Mouse (Mus musculus) fat pad, adult 2 months (tissue): Measurements from ENCODE around the gene Acacb.
A peak's percentile ranks its signal among the peaks of the same experiment; 100 is the strongest.

Experiments used
- DNase-seq: peaks from one replicate; pipeline ENCODE4 v3.0.0-alpha.2; 2011; ENCODE audit warnings: low read depth, low spot score; ENCODE audit errors: extremely low read depth

The Acacb gene

DNA sequence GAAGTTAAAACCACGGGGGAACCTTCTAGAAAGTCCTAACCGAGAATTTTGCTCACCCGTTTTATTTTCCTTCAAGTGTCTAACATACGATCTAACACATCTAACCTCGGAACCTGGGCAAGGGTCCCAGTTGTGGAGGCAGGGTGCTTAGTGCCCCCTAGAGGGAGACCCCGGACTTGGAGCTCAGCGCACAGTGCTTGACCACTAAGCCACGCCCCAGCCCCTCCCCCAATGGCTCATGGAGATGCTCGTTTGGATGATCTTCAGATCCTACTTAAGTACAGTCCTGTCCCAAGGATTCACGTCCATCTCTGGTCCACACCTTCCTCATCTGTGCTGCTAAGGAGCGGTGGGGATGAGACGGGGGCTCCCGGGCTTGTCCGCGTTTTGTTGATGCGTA, 28.3 kb downstream of the Acacb start:
- no peak for DNase-seq

DNA sequence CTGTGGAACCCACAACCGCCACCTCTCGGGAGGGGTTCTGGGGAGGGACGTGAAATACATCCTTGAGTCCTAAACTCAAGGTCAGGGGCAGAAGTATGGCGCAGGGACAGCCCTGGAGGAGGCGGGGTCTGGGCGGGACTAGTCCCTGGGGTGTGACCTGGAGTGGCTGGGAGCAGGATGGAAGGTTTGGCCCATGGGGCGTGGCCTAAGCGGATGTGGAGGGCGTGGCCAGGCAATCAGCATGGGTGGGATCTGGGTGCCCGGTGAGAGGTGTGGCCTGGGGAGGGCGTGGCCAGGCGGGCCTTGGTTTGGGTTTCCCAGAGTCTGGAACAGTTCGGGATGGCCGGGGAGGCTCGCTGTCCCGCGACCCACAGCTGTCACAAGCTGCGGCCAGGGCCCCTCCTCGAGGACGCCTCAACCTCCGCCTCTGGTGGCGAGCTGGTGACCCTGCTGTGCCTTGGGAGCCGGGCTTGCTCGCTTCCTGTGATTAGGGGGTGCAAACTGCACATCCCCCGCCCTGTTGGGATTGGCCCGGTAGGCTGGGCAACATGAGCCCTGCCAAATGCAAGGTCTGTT, 29.3 kb downstream of the Acacb start:
- DNase-seq = peak; percentile 56

DNA sequence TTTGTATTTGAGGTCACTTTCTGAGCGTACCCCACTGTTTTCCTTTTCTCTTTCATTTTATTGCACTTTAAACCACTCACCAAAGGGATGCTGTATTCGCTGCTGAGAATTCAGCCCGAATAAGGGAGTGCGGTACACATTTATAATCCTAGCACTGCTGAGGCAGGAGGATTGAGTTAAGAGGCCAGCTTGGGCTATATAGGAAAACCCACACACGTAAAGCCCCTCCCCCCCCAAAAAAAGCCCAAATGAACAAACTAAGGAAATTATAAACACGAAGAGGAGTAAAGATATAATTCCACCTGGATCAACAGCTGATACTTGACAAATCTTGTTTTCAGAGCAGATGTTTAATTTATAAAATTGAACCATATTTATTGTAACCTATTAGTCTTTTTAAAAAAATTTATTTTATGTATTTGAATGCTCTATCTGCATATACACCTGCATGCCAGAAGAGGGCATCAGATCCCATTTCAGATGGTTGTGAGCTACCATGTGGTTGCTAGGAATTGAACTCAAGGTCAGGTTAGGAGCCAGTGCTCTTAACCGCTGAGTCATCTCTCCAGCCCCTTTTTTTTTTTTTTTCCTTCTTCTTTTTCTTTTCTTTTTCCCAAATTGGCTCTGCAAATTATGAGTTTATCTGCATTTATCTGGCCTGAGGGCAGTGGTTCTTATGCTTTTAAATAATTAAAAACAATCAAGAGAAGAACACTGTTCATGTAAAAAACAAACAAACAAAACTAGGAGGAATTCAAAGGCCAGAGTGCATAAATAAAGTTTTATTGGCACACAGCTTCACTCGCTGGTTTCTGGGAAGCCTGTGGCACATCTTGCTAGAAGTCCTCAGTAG, 30.4 kb downstream of the Acacb start:
- no peak for DNase-seq

DNA sequence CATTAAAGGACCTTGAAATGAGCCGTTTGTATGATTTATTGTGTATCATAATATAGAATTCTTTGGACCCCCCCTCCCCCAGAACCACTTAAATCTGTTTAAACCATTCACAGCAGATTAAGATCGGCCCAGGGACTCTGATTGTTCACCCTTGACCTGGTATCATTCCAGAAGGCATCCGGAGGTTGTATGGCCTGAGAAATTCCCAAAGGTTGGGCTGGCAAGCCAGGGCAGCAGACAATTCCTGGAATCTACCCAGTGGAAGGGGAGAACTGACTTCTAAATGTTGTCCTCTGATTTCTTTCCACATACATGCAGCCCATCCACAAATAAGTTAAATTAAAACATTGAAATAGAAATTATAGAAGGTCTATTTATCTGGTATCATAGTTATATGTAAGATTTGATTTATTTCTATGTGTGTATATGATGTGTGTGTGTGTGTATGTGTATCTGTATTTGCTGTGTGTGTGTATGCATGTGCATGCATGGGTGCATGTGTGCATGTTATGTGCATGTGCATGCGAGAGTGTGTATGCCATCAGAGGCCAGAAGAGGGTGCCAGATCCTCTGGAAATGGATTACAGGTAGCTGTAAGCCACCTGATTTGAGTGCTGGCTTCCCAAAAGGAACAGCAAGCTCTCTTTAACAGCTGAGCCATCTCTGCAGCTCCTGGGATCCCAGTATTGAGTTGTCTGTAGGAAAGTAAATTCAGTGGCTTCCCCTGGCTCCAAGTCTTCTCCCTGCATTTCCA, 31.8 kb downstream of the Acacb start:
- DNase-seq = no peak

DNA sequence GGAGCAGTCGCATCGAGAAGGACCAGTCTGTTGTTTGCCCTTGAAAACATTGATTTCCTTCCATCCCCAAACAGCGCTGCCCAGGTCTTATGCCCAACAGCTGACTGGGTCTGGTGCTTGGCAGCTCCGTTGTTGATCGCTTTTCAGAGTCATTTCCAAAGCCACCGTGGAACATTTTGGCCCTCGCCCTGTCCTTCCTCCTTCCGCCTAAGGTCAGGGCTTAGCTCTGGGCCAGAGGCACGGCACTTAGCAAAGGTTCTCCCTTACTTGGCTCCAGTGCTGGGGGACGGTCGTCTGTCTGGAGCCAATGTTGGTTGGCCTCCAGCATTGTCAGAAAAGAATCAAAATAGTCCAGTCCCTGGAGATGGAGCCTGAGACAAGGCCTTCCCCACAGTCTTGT, 33.2 kb downstream of the Acacb start:
- DNase-seq = no peak

DNA sequence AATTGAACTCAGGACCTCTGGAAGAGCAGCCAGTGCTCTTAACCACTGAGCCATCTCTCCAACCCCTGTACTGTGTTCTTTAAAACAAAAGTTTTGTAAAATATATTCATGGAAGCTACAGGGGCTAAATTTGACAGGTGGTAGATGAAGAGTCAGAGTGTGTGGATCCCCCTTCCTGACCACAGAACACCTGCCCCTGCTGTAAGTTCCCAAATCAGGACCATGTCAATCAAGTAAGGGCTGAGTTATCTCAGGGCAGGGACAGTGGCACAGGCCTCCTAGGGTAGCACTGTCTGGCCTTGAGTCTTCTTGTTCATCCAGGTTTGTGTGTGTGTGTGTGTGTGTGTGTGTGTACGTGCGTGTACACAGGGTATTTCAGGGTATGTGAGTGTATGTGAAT, 37.2 kb downstream of the Acacb start:
- no peak for DNase-seq

DNA sequence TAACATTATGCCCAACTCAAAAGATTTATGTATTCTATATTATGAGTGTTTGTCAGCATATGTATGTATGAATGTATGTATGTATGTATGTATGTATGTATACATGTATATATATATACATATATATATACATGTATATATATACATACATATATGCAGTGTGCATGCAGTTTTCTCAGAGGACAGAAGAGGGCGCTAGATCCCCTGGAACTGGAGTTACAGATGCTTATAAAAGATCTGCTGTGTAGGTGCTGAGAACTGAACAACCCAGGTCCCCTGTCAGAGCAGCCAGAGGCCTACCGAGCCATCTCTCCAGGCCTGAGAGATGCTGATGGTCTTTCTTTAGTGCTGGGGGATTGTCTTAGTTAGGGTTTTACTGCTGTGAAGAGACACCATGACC, 40.8 kb downstream of the Acacb start:
- no peak for DNase-seq

DNA sequence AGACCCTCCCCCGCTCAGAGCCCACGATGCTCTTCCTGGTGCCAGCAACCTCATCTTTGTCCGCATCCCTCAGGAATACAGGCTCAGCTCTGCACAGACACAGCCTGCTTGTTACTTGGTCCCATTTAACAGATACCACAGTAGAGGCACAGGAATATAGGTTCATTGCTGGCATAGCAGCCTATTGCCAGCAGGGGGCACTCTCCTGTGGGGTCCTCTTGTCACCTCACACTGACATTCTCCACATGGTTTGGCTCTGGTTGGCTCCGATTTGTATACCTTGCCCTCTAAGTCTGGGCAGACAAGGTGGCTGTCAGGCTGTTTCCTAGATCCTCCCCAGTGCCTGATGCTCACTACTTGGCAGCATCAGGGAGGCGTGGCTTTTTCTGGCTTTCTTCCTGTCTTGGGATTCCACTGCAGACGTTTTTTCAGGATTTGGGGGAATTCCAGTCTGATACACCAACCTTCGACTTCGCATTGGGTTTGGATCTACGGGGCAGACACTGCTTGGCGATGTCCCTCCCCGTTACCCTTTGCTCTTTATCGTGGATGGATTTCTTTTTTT, 42.6 kb downstream of the Acacb start:
- DNase-seq = no peak

DNA sequence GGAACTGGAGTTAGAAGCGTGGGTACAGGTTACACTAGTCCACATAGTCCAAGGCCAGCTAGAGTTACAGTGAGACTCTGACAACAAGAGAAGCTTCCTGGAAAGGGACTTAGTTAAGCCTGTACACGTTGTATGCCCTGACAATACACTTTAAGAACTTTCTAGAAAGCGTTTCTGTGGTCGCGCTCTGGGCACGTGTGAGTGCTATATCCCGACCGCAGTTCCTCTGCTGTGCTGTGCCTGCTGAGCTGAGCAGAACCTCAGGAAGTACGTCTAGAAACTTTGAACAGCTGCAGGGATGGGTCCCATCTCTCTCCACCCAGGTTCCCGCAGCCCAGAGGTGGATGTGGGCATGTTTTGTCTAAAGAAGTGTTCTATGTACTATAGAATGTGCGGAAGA, 47.8 kb downstream of the Acacb start:
- no peak for DNase-seq

DNA sequence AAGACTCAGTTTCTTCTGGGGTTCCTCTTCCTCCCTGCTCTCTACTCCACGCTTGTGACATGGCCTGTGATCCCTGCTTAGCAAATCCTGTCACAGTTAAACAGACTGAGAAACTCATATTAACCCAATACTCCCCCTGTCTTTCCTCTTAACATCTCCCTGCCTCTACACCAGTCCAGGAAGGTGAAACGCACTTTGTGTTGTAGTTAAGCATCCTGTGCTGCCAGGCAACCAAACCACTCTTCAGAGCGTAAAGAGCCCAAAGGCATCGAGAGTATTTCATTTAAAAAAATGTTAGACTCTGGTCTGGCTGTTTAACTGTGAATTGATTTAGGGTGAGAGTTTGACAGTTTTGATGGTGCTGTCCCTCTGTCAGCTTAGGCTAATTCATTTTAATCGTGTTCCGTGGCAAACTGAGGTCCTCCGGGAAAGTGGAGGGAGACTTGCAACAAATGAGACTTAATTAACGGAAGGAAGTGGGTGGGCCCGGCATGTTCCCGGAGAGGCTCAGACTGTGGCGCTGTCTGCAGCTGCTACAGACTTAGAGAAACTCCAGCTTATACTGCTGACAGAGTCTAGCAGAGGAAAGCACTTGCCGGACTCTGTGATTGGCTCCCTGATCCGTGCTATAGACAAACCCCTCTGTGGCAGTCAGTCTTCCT, 52.9 kb downstream of the Acacb start:
- DNase-seq = no peak

DNA sequence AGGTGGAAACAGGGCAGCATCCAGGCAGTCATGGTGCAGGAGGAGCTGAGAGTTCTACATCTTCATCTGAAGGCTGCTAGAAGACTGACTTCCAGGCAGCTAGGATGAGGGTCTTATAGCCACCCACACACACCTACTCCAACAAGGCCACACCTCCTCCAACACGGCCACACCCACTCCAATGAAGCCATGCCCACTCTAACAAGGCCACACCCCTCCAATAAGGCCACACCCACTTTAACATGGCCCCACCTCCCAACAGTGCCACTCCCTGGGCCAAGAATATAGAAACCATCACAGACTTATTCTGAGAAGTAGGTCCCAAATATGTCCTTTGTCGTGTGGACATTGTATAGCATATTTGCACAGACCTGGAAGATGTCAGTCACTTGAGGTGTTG, 59.8 kb downstream of the Acacb start:
- DNase-seq = no peak

DNA sequence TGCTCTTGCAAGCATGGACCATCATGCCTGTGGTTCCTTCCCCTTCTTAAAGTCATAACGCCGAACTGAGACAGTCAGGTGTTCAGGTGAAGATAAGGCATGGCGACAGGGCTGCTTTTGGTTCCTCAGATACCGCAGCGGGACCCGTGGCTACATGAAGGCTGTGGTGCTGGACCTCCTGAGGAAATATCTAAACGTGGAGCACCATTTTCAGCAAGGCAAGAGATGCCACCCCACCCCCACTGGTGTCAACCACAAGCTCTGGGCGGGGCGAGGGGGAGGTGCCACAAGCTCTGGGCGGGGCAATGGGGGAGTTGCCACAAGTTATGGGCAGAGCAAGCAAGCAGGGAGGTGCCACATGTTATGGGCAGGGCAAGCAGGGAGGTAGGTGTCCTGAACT, 66.8 kb downstream of the Acacb start:
- no peak for DNase-seq

DNA sequence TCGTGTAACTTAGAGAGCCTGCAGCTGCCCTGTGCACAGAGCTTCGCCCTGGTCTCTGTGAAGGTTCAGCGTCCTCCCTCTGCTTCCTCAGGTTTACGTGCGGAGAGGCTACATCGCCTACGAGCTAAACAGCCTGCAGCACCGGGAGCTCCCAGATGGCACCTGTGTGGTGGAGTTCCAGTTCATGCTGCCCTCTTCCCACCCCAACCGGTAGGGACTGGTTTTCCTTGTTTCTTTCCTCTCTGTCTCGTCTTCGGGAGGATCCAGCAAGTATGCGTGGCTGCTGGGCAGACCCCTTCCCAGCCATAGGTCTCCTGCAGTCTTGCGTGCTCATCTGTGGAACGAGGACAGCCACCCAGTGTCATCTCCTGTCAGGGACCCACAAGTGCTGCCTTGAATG, 72.4 kb downstream of the Acacb start:
- DNase-seq = no peak

DNA sequence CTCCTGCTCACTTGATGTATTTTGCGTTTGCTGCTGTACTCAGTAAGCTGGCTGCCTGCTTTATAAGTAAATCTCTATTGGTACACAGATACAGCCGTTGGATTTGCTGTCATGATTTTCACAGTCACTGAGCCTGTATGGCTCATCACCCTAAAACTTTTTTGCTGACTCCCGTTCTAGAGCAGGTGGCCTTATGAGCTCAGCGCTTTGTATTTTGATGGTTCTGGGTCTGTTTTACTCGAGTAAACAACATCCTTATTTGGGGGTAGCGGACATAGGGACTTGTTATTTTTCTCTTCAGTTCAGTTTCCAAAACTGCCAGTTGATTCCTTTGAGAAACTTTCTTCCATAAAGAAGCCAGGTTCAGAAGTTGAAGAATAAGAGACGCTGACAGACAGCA, 79.7 kb downstream of the Acacb start:
- DNase-seq = no peak

DNA sequence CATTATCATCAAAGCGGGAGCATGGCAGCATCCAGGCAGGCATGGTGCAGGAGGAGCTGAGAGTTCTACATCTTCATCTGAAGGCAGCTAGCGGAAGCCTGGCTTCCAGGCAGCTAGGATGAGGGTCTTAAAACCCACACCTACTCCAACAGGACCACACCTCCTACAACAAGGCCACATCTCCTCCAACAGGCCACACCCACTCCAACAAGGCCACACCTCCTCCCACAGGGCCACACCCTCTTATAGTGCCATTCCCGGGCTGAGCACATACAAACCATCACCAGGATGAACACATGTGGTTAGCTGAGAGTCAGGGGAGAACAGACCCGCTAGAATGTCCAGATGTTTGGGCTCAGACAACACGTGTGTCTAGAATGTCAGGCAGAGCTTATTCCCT, 82.6 kb downstream of the Acacb start:
- no peak for DNase-seq

DNA sequence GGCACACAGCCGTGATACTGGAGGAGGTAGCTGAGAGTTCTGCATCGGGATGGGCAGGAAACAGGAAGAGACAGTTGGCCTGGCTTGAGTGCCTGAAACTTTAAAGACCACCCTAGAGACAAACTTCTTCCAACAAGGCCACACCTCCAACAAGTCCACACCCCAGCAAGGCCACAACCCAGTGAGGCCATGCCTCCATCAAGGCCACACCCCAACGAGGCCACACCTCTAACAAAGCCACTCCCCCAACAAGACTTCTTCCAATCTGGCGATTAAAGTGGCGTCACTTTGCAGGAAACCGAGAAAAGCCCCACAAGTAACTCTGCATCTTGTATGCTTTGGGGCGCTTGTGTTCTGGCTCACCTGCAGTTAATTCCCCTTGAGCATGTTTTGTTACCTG, 92.6 kb downstream of the Acacb start:
- DNase-seq = no peak

DNA sequence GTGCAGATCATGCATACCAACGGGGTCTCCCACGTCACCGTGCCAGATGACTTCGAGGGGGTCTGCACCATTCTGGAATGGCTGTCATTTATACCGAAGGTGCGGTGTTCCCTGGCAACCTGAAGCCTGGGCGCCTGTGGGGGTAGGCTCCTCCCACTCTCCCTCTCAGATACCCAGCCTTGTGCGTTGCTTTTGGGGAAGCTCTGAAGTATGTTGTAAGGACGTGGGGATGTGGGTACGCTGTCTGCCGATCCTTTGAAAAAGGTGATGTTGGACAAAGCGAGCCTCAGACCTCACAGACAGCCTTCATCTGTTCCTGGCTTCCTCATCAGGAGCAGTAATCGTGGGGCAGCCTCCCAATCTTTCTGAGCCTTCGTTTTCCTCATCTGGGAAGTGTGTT, 93.4 kb downstream of the Acacb start:
- DNase-seq = no peak

DNA sequence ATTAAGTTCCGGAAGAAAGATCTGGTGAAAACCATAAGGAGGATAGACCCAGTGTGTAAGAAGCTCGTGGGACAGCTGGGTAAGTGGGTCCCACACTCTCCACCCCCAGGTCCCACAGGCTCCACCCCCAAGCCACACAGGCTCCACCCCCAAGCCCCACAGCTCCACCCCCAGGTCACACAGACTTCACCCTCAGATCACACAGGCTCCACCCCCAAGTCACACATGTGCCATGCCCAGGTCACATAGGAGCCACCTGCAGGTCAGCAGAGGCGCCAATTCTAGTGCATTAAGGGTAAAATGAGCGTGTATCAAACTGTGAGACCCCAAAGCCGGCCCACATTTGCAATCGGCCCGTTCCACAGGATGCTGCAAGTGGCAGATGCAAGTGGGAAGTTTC, 100.1 kb downstream of the Acacb start:
- DNase-seq = no peak

DNA sequence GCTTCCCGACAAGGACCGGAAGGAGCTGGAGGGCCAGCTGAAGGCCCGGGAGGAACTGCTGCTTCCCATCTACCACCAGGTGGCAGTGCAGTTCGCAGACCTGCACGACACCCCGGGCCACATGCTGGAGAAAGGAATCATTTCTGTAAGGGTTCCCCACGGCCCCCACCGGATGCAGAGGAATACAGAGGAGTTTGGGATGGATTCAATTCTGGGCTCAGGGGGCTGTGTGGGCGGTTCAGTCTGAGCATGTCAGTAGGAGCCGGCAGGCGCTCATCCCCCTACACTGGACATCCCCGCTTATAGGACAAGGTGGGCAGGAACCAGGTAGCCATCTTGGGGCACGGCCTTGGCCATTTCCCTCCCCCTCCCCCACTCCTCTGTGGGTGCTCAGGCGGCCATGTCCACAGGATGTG, 101.8 kb downstream of the Acacb start:
- DNase-seq = no peak

DNA sequence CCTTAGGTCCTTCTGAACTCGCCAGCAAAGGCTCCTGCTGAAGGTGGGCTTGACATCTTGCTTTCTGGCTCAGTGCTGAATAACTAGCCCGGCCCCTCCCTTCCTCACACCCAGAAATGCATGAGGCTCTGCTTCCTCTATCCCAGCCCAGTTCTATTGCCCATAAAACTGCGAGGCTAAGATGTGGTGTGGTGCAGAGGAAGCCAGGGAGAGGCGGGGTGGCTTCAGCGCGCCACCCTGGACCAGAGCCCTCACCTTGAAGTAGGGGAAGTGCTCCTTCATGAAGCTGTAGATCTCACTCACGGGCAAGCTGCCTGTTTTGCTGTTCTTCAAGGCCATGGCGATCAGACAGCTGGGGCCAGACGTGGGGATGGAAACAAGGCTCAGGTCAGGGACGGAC, 113.2 kb downstream of the Acacb start:
- DNase-seq = no peak

DNA sequence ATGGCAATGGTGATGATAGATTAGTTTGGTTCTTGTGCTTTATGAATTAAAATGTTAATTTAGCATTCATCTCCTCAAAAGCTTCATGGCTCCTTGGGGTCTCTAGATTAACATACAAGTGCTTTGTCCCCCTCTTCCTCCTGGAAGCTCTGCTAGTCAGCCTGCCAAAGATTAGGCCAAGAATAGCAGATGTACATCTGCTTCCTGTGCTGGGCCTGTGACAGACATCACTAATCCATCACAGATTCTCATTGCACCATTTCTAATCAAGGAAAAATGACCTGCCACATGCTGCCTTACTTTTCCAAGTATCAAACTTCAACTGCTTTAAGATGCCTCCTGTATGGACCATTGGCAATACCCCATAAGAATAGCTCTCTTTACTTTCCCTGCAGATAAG, 115.2 kb downstream of the Acacb start:
- no peak for DNase-seq
